Mouse (Mus musculus) heart, adult 11 months (tissue): ENCODE measurements around the gene G3bp2.
A peak's percentile ranks its signal among the peaks of the same experiment; 100 is the strongest.

Experiments
- DNase-seq: peaks from one replicate; pipeline ENCODE4 v3.0.0; 2022

G3bp2 gene

GRCm38 (mm10) chr5:92098351-92099109, 15.0 kb upstream of the G3bp2 start:
- peak; percentile 93 for DNase-seq

GRCm38 (mm10) chr5:92097779-92098178, 14.3 kb upstream of the G3bp2 start:
- DNase-seq, result no peak

- peak; percentile 83 for DNase-seq
These were observed 13.3 kb upstream of the G3bp2 start for GRCm38 (mm10) chr5:92096786-92097185.

- no peak for DNase-seq
These were observed 10.5 kb upstream of the G3bp2 start for GRCm38 (mm10) chr5:92094062-92094415.

- DNase-seq, result peak; percentile 92
These were observed 9.9 kb upstream of the G3bp2 start for GRCm38 (mm10) chr5:92093263-92094061.

- DNase-seq, result peak; percentile 39
These were observed 4.0 kb upstream of the G3bp2 start for GRCm38 (mm10) chr5:92087469-92087868.

- DNase-seq, result peak; percentile 89
These were observed 2.5 kb upstream of the G3bp2 start for GRCm38 (mm10) chr5:92085821-92086550.

GRCm38 (mm10) chr5:92085246-92085645, 1.7 kb upstream of the G3bp2 start:
- peak; percentile 54 for DNase-seq

- peak; percentile 97 for DNase-seq
These were observed 608 bp downstream of the G3bp2 start for GRCm38 (mm10) chr5:92082821-92083401.

- DNase-seq, result peak; percentile 29
These were observed 2.2 kb downstream of the G3bp2 start for GRCm38 (mm10) chr5:92081326-92081725.

GRCm38 (mm10) chr5:92080400-92080799, 3.1 kb downstream of the G3bp2 start:
- peak; percentile 71 for DNase-seq

- DNase-seq, result peak; percentile 81
These were observed 4.2 kb downstream of the G3bp2 start for GRCm38 (mm10) chr5:92079304-92079703.

GRCm38 (mm10) chr5:92078751-92079150, 4.8 kb downstream of the G3bp2 start:
- DNase-seq, result peak; percentile 56

- DNase-seq, result no peak
These were observed 7.2 kb downstream of the G3bp2 start for GRCm38 (mm10) chr5:92076273-92076672.

- DNase-seq, result peak; percentile 55
These were observed 9.5 kb downstream of the G3bp2 start for GRCm38 (mm10) chr5:92074061-92074460.

GRCm38 (mm10) chr5:92063192-92063591, 20.3 kb downstream of the G3bp2 start:
- no peak for DNase-seq

GRCm38 (mm10) chr5:92052866-92053265, 30.7 kb downstream of the G3bp2 start:
- no peak for DNase-seq

GRCm38 (mm10) chr5:92050419-92050818, 33.1 kb downstream of the G3bp2 start:
- no peak for DNase-seq

GRCm38 (mm10) chr5:92043783-92044182, 39.7 kb downstream of the G3bp2 start, which contains the start of gene Cdkl2:
Gene Cdkl2, minus strand, starts transcription at chr5:92043883.
- no peak for DNase-seq

- peak; percentile 100 for DNase-seq
These were observed 40.9 kb downstream of the G3bp2 start for GRCm38 (mm10) chr5:92042377-92043348.

GRCm38 (mm10) chr5:92019960-92020359, 63.6 kb downstream of the G3bp2 start:
- no peak for DNase-seq

- DNase-seq, result peak; percentile 6
These were observed 71.8 kb downstream of the G3bp2 start for GRCm38 (mm10) chr5:92011756-92012155.
